Mouse (Mus musculus) forebrain, postnatal 0 days (tissue): ENCODE data around the gene Nde1. TPM values are rescaled to one million over a fixed set of nuclear protein-coding genes. Genes with fewer than 3 reads are reported as not detected.

Experiments used
- ATAC-seq: fragments of 200-750 bp; cut with Nextera tagmentation; 2 replicates; pipeline ENCODE4 v1.8.0; 2017; ENCODE audit warnings: mild to moderate bottlenecking, moderate library complexity
- DNase-seq: peaks from one replicate; pipeline ENCODE4 v3.0.0-alpha.2; 2015
- H3K27ac ChIP-seq: fragments of 300-500 bp; sonication (generic); 2 replicates; pipeline ENCODE4 v1.5.1; 2014; ENCODE audit warnings: low read depth, mild to moderate bottlenecking, antibody characterized with exemption, low read length, moderate library complexity, mixed read lengths
- H3K27me3 ChIP-seq: fragments of 300-500 bp; sonication (generic); 2 replicates; pipeline ENCODE4 v1.6.1; 2014; ENCODE audit warnings: mild to moderate bottlenecking, low read length, mixed read lengths; ENCODE audit not compliant: insufficient read depth
- H3K36me3 ChIP-seq: fragments of 300-500 bp; sonication (generic); 2 replicates; pipeline ENCODE4 v1.6.1; 2014; ENCODE audit warnings: mild to moderate bottlenecking, moderate library complexity; ENCODE audit not compliant: insufficient read depth
- H3K4me1 ChIP-seq: fragments of 300-500 bp; sonication (generic); 2 replicates; pipeline ENCODE4 v1.6.1; 2014; ENCODE audit warnings: antibody characterized with exemption; ENCODE audit not compliant: insufficient read depth
- H3K4me2 ChIP-seq: fragments of 300-500 bp; sonication (generic); 2 replicates; pipeline ENCODE4 v1.6.1; 2014; ENCODE audit warnings: low read depth, mild to moderate bottlenecking, moderate library complexity
- H3K4me3 ChIP-seq: fragments of 300-500 bp; sonication (generic); 2 replicates; pipeline ENCODE4 v1.5.1; 2014; ENCODE audit warnings: low read depth, low read length, mixed read lengths
- H3K9ac ChIP-seq: fragments of 300-500 bp; sonication (generic); 2 replicates; pipeline ENCODE4 v1.6.1; 2014; ENCODE audit warnings: mild to moderate bottlenecking
- H3K9me3 ChIP-seq: fragments of 300-500 bp; sonication (generic); 2 replicates; pipeline ENCODE4 v1.6.1; 2016; ENCODE audit warnings: low read length
- CTCF ChIP-seq: sonication (generic); IDR thresholded peaks from 2 replicates; pipeline ENCODE4 v1.5.1; 2016; ENCODE audit warnings: antibody characterized with exemption, control low read depth, low read depth
- WGBS: fragments of 180-500 bp; shearing (Covaris S2); extraction: QIAGEN DNeasy Blood & Tissue Kit; methylation state at CpG from one replicate; pipeline ENCODE4 v1.1.7; 2014; 5-methylcytosine and 5-hydroxymethylcytosine counted together
- polyA plus RNA-seq: library from polyadenylated mRNA; unstranded; fragments of >200 nt; fragmentation: Nextera tagmentation; extraction: Ambion mirVana; gene quantifications from 2 replicates; pipeline ENCODE4 v1.2.1, GENCODE M21; 2015
- total RNA-seq: library from RNA; depleted of rRNA; stranded (reverse); fragments of >200 nt; gene quantifications from 2 replicates; pipeline ENCODE4 v1.2.3, GENCODE M21; 2014

The Nde1 gene
- total and polyA plus RNA-seq, 2 experiments from 2014 or later: 14.1 to 17.7 TPM

- ATAC-seq: peak; percentile 96
- H3K36me3 ChIP-seq: no peaks in the 10 kb centered on the region
- peak overlapping the region; percentile 59 for H3K4me3 ChIP-seq
- H3K27ac ChIP-seq: peak overlapping the region; percentile 96
- WGBS: under 1% methylated on average over 52 of the region's 58 CpGs
- peak overlapping the region; percentile 86 for H3K9ac ChIP-seq
- H3K4me2 ChIP-seq: peak overlapping the region; percentile 53
- no peak for TF ChIP-seq CTCF
- H3K27me3 ChIP-seq: no peaks in the 10 kb centered on the region
- 0 out of 2 replicates have a peak, but pooled peaks cover 3% of the 10 kb centered on the region for H3K4me1 ChIP-seq
- DNase-seq: peak; percentile 99
- H3K9me3 ChIP-seq: no peaks in the 10 kb centered on the region
Measured at GRCm38 (mm10) chr16:14158936-14159745, 3.9 kb upstream of the Nde1 start.

- Histone ChIP-seq H3K9me3 (no peaks in the 10 kb centered on the region), H3K4me1 (0 out of 2 replicates have a peak, but pooled peaks cover 3% of the 10 kb centered on the region), H3K27ac (peak overlapping the region; percentile 96), H3K4me3 (peak overlapping the region; percentile 59), H3K9ac (peak overlapping the region; percentile 86), H3K36me3 (no peaks in the 10 kb centered on the region), H3K27me3 (no peaks in the 10 kb centered on the region), H3K4me2 (peak overlapping the region; percentile 53)
- TF ChIP-seq CTCF: peak; percentile 92
- WGBS: under 1% methylated on average over 10 of the region's 10 CpGs
- DNase-seq (peak; percentile 90), ATAC-seq (peak; percentile 46)
Measured at GRCm38 (mm10) chr16:14159746-14160131, 3.3 kb upstream of the Nde1 start.

- Histone ChIP-seq H3K36me3 (no peaks in the 10 kb centered on the region), H3K4me2 (no peak overlapping the region), H3K4me3 (no peak overlapping the region), H3K27ac (no peak overlapping the region), H3K9ac (no peak overlapping the region), H3K27me3 (no peaks in the 10 kb centered on the region), H3K4me1 (0 out of 2 replicates have a peak, but pooled peaks cover 3% of the 10 kb centered on the region), H3K9me3 (no peaks in the 10 kb centered on the region)
- ATAC-seq (no peak), DNase-seq (no peak)
- 89% methylated on average over 1 of the region's 1 CpGs for WGBS
- TF ChIP-seq CTCF: no peak
Measured at GRCm38 (mm10) chr16:14160941-14161340, 2.1 kb upstream of the Nde1 start.

- ATAC-seq (no peak), DNase-seq (no peak)
- H3K36me3 ChIP-seq: no peaks in the 10 kb centered on the region
- WGBS: 3% methylated on average over 10 of the region's 10 CpGs
- H3K9me3 ChIP-seq: no peaks in the 10 kb centered on the region
- peak overlapping the region; percentile 52 for H3K4me3 ChIP-seq
- peak overlapping the region; percentile 93 for H3K4me2 ChIP-seq
- no peaks in the 10 kb centered on the region for H3K4me1 ChIP-seq
- TF ChIP-seq CTCF: no peak
- H3K27me3 ChIP-seq: no peaks in the 10 kb centered on the region
- H3K9ac ChIP-seq: peak overlapping the region; percentile 53
- H3K27ac ChIP-seq: no peak overlapping the region
Measured at GRCm38 (mm10) chr16:14163731-14164130, 656 bp downstream of the Nde1 start.

GRCm38 (mm10) chr16:14166490-14166889, 3.4 kb downstream of the Nde1 start:
- H3K9ac ChIP-seq: no peak overlapping the region
- no peaks in the 10 kb centered on the region for H3K27me3 ChIP-seq
- no peak for TF ChIP-seq CTCF
- no peak overlapping the region for H3K27ac ChIP-seq
- no peaks in the 10 kb centered on the region for H3K4me1 ChIP-seq
- no peaks in the 10 kb centered on the region for H3K9me3 ChIP-seq
- WGBS: 88% methylated on average over 4 of the region's 4 CpGs
- ATAC-seq (no peak), DNase-seq (no peak)
- no peak overlapping the region for H3K4me3 ChIP-seq
- no peak overlapping the region for H3K4me2 ChIP-seq
- 0 out of 2 replicates have a peak, but pooled peaks cover 9% of the 10 kb centered on the region for H3K36me3 ChIP-seq

- Histone ChIP-seq H3K4me1 (no peaks in the 10 kb centered on the region), H3K9me3 (no peaks in the 10 kb centered on the region), H3K36me3 (0 out of 2 replicates have a peak, but pooled peaks cover 9% of the 10 kb centered on the region), H3K4me2 (no peak overlapping the region), H3K27ac (no peak overlapping the region), H3K9ac (no peak overlapping the region), H3K4me3 (no peak overlapping the region), H3K27me3 (no peaks in the 10 kb centered on the region)
- DNase-seq (no peak), ATAC-seq (no peak)
- TF ChIP-seq CTCF: no peak
- WGBS: 93% methylated on average over 1 of the region's 1 CpGs
Measured at GRCm38 (mm10) chr16:14169706-14170105, 6.6 kb downstream of the Nde1 start.

GRCm38 (mm10) chr16:14178041-14178440, 15.0 kb downstream of the Nde1 start:
- TF ChIP-seq CTCF: no peak
- DNase-seq (no peak), ATAC-seq (no peak)
- no peak overlapping the region for H3K4me3 ChIP-seq
- 79% methylated on average over 3 of the region's 3 CpGs for WGBS
- H3K27ac ChIP-seq: no peak overlapping the region
- no peaks in the 10 kb centered on the region for H3K36me3 ChIP-seq
- H3K4me1 ChIP-seq: no peaks in the 10 kb centered on the region
- H3K9ac ChIP-seq: no peak overlapping the region
- no peaks in the 10 kb centered on the region for H3K27me3 ChIP-seq
- H3K9me3 ChIP-seq: no peaks in the 10 kb centered on the region
- H3K4me2 ChIP-seq: no peak overlapping the region
